Mouse (Mus musculus): Measurements from ENCODE around the gene Gm4985. TPM values are rescaled to one million over a fixed set of nuclear protein-coding genes. Genes with fewer than 3 reads are reported as not detected.

The Gm4985 gene
- not detected for polyA plus RNA-seq (2017; shearing (Covaris generic))

GRCm38 (mm10) chrX:23958834-23959233 lies at the start of gene Gm4985:
TSS of gene Gm4985 (minus strand) at chrX:23958934.

Other genes starting within 250 kb of the Gm4985 start
- not detected for gene Gm4907, start 76.4 kb downstream of the Gm4985 start, polyA plus RNA-seq (2017; shearing (Covaris generic))

Data from effector memory CD4-positive, alpha-beta T cell, adult 7 months (primary cell).